Mouse (Mus musculus) midbrain, embryonic 11.5 days (tissue): ENCODE results near the gene 4921504E06Rik. TPM values are rescaled to one million over a fixed set of nuclear protein-coding genes. Genes with fewer than 3 reads are reported as not detected.

Experiments
- ATAC-seq: fragments of 200-750 bp; cut with Nextera tagmentation; 2 replicates; pipeline ENCODE4 v1.8.0; 2017; ENCODE audit warnings: moderate TSS enrichment, moderate library complexity; ENCODE audit not compliant: low FRiP score
- DNase-seq: peaks from one replicate; pipeline ENCODE4 v3.0.0; 2015; ENCODE audit warnings: low spot score; ENCODE audit errors: missing footprints
- H3K27ac ChIP-seq: fragments of 300-500 bp; sonication (generic); 2 replicates; pipeline ENCODE4 v1.5.1; 2014; ENCODE audit warnings: low read depth, low read length
- H3K27me3 ChIP-seq: fragments of 300-500 bp; sonication (generic); 2 replicates; pipeline ENCODE4 v1.6.1; 2014; ENCODE audit warnings: mild to moderate bottlenecking, low read length, moderate library complexity, mixed read lengths; ENCODE audit not compliant: control insufficient read depth, insufficient read depth
- H3K36me3 ChIP-seq: fragments of 300-500 bp; sonication (generic); 2 replicates; pipeline ENCODE4 v1.6.1; 2014; ENCODE audit warnings: mild to moderate bottlenecking, low read length, moderate library complexity, mixed read lengths; ENCODE audit not compliant: control insufficient read depth, insufficient read depth
- H3K4me1 ChIP-seq: fragments of 300-500 bp; sonication (generic); 2 replicates; pipeline ENCODE4 v1.6.1; 2014; ENCODE audit warnings: low read length; ENCODE audit not compliant: control insufficient read depth, insufficient read depth
- H3K4me2 ChIP-seq: fragments of 300-500 bp; sonication (generic); 2 replicates; pipeline ENCODE4 v1.6.1; 2014; ENCODE audit warnings: mild to moderate bottlenecking, moderate library complexity
- H3K4me3 ChIP-seq: fragments of 300-500 bp; sonication (generic); 2 replicates; pipeline ENCODE4 v1.5.1; 2014; ENCODE audit warnings: low read depth, low read length
- H3K9ac ChIP-seq: fragments of 300-500 bp; sonication (generic); 2 replicates; pipeline ENCODE4 v1.6.1; 2014; ENCODE audit warnings: low read length
- H3K9me3 ChIP-seq: fragments of 300-500 bp; sonication (generic); 2 replicates; pipeline ENCODE4 v1.6.1; 2016; ENCODE audit warnings: low read length; ENCODE audit not compliant: control insufficient read depth
- WGBS: fragments of 180-500 bp; shearing (Covaris S2); extraction: QIAGEN DNeasy Blood & Tissue Kit; methylation state at CpG from one replicate; pipeline ENCODE4 v1.1.7; 2014; 5-methylcytosine and 5-hydroxymethylcytosine counted together
- polyA plus RNA-seq: library from polyadenylated mRNA; unstranded; fragments of >200 nt; fragmentation: Nextera tagmentation; extraction: Ambion mirVana; gene quantifications from 2 replicates; pipeline ENCODE4 v1.2.1, GENCODE M21; 2014

The 4921504E06Rik gene
- polyA plus RNA-seq, 1 experiment from 2014 or later = not detected

GRCm38 (mm10) chr2:19455857-19456482, 97.7 kb downstream of the 4921504E06Rik start:
- no peak for ATAC-seq

DNA sequence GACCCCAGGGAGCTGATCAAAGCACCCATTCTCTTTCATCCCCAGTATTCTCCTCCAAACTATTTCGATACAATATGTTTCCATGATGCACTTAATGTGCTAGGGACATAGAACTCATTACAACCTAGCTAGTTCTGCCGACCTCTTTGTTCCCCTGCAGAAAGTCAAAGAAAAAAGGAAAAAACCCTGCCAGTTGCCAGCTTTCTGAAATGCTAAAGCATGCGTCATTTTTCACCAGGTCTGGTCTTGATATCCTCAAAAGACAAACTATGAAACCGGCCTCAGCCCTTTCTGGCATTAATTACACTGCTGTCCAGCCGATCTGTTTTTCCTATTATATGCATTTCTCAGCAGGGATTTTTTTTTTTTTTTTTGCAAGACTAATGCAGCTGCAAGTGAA, 98.5 kb downstream of the 4921504E06Rik start:
- DNase-seq (no peak), ATAC-seq (no peak)
- Histone ChIP-seq H3K4me2 (no peak overlapping the region), H3K4me1 (no peaks in the 10 kb centered on the region), H3K9ac (no peak overlapping the region), H3K27me3 (peaks cover 83% of the 10 kb centered on the region), H3K9me3 (no peaks in the 10 kb centered on the region), H3K27ac (no peak overlapping the region), H3K36me3 (no peaks in the 10 kb centered on the region), H3K4me3 (no peak overlapping the region)
- under 1% methylated on average over 5 of the region's 5 CpGs for WGBS

More at GRCm38 (mm10) chr2:19455857-19456482, 97.7 kb downstream of the 4921504E06Rik start:
- Histone ChIP-seq H3K27ac (no peak overlapping the region), H3K27me3 (peaks cover 76% of the 10 kb centered on the region), H3K4me1 (no peaks in the 10 kb centered on the region), H3K9ac (no peak overlapping the region), H3K4me3 (no peak overlapping the region), H3K9me3 (no peaks in the 10 kb centered on the region), H3K36me3 (no peaks in the 10 kb centered on the region), H3K4me2 (no peak overlapping the region)
- 9% methylated on average over 10 of the region's 10 CpGs for WGBS
- DNase-seq = peak; percentile 83

DNA sequence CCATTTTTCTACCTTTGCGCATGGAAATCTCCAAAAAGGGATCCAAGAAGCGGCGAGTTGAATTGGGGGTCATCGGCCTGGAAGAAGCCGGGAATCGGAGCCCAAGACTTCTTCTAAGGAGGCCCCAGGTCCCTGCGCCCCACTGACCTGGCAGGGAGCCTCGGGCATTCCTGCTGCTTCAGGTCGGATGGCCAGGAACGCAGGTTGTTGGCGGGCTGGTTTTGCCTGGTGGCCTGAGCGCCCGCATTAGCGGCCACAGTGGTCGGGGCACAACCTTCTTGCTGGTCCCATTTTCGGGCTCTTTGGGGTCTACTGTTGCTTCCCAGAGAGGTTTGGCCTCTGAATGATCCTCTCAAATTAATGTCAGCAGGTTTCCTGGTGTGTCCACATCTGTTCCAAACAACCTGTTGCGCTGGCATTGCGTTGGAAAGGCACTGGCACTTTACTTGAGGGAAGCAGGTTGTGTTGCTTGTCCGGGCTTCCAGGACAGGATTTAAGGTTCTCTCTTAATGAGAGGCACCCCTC, 101.1 kb downstream of the 4921504E06Rik start:
- DNase-seq (peak; percentile 92), ATAC-seq (no peak)
- no peak overlapping the region for H3K4me3 ChIP-seq
- peaks cover 98% of the 10 kb centered on the region for H3K27me3 ChIP-seq
- under 1% methylated on average over 19 of the region's 19 CpGs for WGBS
- H3K4me1 ChIP-seq = peaks cover 5% of the 10 kb centered on the region; the same call in 1 of the 2 replicates
- peak overlapping the region; percentile 7; the same call in 1 of the 2 replicates for H3K4me2 ChIP-seq
- H3K36me3 ChIP-seq = no peaks in the 10 kb centered on the region
- no peaks in the 10 kb centered on the region for H3K9me3 ChIP-seq
- no peak overlapping the region for H3K27ac ChIP-seq
- no peak overlapping the region for H3K9ac ChIP-seq

DNA sequence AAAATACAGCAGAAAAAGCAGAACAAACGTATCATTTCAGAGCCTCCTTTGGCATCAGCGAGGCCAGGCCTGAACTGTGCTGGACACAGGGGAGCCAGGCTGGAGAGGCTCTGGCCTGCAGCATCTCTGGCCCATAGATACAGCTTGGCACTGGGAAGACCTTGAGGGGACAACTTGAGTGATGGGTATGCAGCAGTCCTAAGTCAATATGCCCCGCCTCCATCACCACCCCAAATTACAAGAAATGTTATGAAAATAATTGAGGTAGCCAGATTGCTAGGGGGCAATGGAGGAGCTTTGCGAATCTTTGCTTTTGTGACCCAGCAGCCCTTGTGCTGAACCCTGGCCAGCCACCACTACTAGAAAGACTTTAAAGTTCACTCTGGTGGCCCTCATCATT, 104.4 kb downstream of the 4921504E06Rik start:
- peaks cover 95% of the 10 kb centered on the region for H3K27me3 ChIP-seq
- H3K4me1 ChIP-seq = peaks cover 18% of the 10 kb centered on the region; the same call in 1 of the 2 replicates
- H3K27ac ChIP-seq = no peak overlapping the region
- no peaks in the 10 kb centered on the region for H3K36me3 ChIP-seq
- no peak overlapping the region for H3K4me3 ChIP-seq
- DNase-seq (peak; percentile 81), ATAC-seq (no peak)
- H3K9ac ChIP-seq = no peak overlapping the region
- H3K4me2 ChIP-seq = no peak overlapping the region
- WGBS = 8% methylated on average over 4 of the region's 4 CpGs
- H3K9me3 ChIP-seq = no peaks in the 10 kb centered on the region

DNA sequence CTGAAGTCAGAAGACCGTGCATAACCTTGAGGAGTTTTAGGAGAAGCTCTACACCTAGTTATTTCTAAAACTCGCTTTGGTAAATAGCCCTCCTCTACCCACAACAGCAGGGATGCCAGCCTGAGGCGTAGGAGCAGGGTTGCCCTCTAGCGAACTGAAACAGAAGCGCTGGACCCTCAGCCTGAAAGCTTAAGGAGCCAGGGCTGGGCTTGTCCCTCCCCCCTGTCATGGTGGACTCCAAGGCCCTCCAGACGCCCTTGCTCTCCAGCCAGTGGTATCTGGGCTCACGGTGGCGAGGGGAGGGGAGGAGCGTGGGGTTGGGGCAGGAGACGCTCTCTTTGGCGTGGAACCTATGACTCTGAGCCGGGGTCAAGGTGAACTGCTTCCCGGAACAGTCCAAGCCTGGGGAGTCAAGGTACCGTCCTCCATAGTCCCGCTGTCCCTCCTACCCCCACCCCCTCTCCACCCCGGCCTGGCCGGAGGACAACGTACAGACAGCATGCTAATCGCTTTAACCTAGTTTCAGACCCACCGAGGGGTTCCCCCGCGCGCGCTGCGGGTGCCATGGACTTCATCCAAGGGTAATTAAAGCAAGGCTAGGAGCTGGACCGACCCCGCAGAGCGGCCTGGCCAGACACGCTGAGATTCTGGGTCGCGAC, 105.5 kb downstream of the 4921504E06Rik start:
- DNase-seq (peak; percentile 94), ATAC-seq (peak; percentile 74)
- Histone ChIP-seq H3K4me2 (peak overlapping the region; percentile 42), H3K27ac (no peak overlapping the region), H3K36me3 (no peaks in the 10 kb centered on the region), H3K9ac (no peak overlapping the region), H3K27me3 (peaks cover 95% of the 10 kb centered on the region), H3K9me3 (no peaks in the 10 kb centered on the region), H3K4me1 (peaks cover 18% of the 10 kb centered on the region; the same call in 1 of the 2 replicates), H3K4me3 (peak overlapping the region; percentile 17)
- under 1% methylated on average over 31 of the region's 31 CpGs for WGBS

- Histone ChIP-seq H3K4me2 (no peak overlapping the region), H3K36me3 (no peaks in the 10 kb centered on the region), H3K4me1 (peaks cover 18% of the 10 kb centered on the region; the same call in 1 of the 2 replicates), H3K9me3 (no peaks in the 10 kb centered on the region), H3K27me3 (peaks cover 94% of the 10 kb centered on the region), H3K4me3 (no peak overlapping the region), H3K9ac (no peak overlapping the region), H3K27ac (no peak overlapping the region)
- DNase-seq (peak; percentile 92), ATAC-seq (no peak)
- 2% methylated on average over 7 of the region's 7 CpGs for WGBS
These were observed 107.0 kb downstream of the 4921504E06Rik start for GRCm38 (mm10) chr2:19446746-19447145.

GRCm38 (mm10) chr2:19445871-19446501, 107.7 kb downstream of the 4921504E06Rik start:
- ATAC-seq = 0 out of 2 replicates have a peak, but pooled peaks have one; percentile 3
- under 1% methylated on average over 67 of the region's 67 CpGs for WGBS
- peak overlapping the region; percentile 43 for H3K4me2 ChIP-seq
- peaks cover 18% of the 10 kb centered on the region; the same call in 1 of the 2 replicates for H3K4me1 ChIP-seq
- H3K4me3 ChIP-seq = peak overlapping the region; percentile 26
- H3K9ac ChIP-seq = no peak overlapping the region
- H3K27ac ChIP-seq = no peak overlapping the region
- H3K9me3 ChIP-seq = no peaks in the 10 kb centered on the region
- DNase-seq = peak; percentile 95
- H3K27me3 ChIP-seq = peaks cover 94% of the 10 kb centered on the region
- no peaks in the 10 kb centered on the region for H3K36me3 ChIP-seq

- H3K4me3 ChIP-seq = peak within 1 kb of the TSS; percentile 26
- ATAC-seq = peak; percentile 45
- peak; percentile 95 for DNase-seq
- peaks cover 88% of the 10 kb centered on the region for H3K27me3 ChIP-seq
- H3K9ac ChIP-seq = no peak within 1 kb of the TSS
- under 1% methylated on average over 53 of the region's 53 CpGs for WGBS
- no peaks in the 10 kb centered on the region for H3K36me3 ChIP-seq
- peak within 1 kb of the TSS; percentile 43 for H3K4me2 ChIP-seq
- peaks cover 18% of the 10 kb centered on the region; the same call in 1 of the 2 replicates for H3K4me1 ChIP-seq
- H3K9me3 ChIP-seq = no peaks in the 10 kb centered on the region
- H3K27ac ChIP-seq = no peak within 1 kb of the TSS
These were observed 108.5 kb downstream of the 4921504E06Rik start, which contains the start of gene Ptf1a for GRCm38 (mm10) chr2:19444931-19445831. TSS of gene Ptf1a (plus strand) at chr2:19445663.
